Mouse (Mus musculus) kidney, postnatal 4 days (tissue): ENCODE data around the gene Ece2.

Source experiments
- DNase-seq, 2 experiments: peaks; one replicate each; pipeline ENCODE4 v3.0.0; 2021; ENCODE audit warnings: mixed read lengths in 2 of 2

Gene Ece2

GRCm38 (mm10) chr16:20692241-20692965 lies 62.8 kb downstream of the Ece2 start:
- no peak for DNase-seq

GRCm38 (mm10) chr16:20693111-20693701 lies 63.6 kb downstream of the Ece2 start, which contains the start of gene Fam131a:
Gene Fam131a (plus strand): TSS chr16:20693241.
- DNase-seq: peak; percentile 94

- DNase-seq: peak; percentile 31 to 51
These were observed 65.2 kb downstream of the Ece2 start for GRCm38 (mm10) chr16:20694781-20695180.

GRCm38 (mm10) chr16:20695622-20696323 lies 66.1 kb downstream of the Ece2 start:
- peak; percentile 90 to 94 for DNase-seq
